Mouse (Mus musculus) kidney, embryonic 16.5 days (tissue): ENCODE data around the gene Cars. TPM values are rescaled to one million over a fixed set of nuclear protein-coding genes. Genes with fewer than 3 reads are reported as not detected.
A peak's percentile ranks its signal among the peaks of the same experiment; 100 is the strongest.
"Not testable (repeated sequence)": the region's sequence is repeated elsewhere in the genome, so short reads cannot be mapped to it uniquely, and the experiment has no call there.

ENCODE experiments used
- ATAC-seq: fragments of 200-750 bp; cut with Nextera tagmentation; 2 replicates; pipeline ENCODE4 v1.8.0; 2017; ENCODE audit warnings: moderate TSS enrichment; ENCODE audit not compliant: low FRiP score, low TSS enrichment
- H3K27ac ChIP-seq: fragments of 300-500 bp; sonication (generic); 2 replicates; pipeline ENCODE4 v1.5.1; 2014; ENCODE audit warnings: low read length
- H3K27me3 ChIP-seq: fragments of 300-500 bp; sonication (generic); 2 replicates; pipeline ENCODE4 v1.6.1; 2014; ENCODE audit warnings: low read length, control low read depth, mixed read lengths; ENCODE audit not compliant: insufficient read depth
- H3K36me3 ChIP-seq: fragments of 300-500 bp; sonication (generic); 2 replicates; pipeline ENCODE4 v1.6.1; 2014; ENCODE audit warnings: low read length, control low read depth, mixed read lengths; ENCODE audit not compliant: insufficient read depth
- H3K4me1 ChIP-seq: fragments of 300-500 bp; sonication (generic); 2 replicates; pipeline ENCODE4 v1.6.1; 2014; ENCODE audit warnings: low read length, control low read depth, mixed read lengths; ENCODE audit not compliant: insufficient read depth
- H3K4me2 ChIP-seq: fragments of 300-500 bp; sonication (generic); replicated peaks from 2 replicates; pipeline ENCODE4 v1.6.1; 2014; ENCODE audit warnings: low read depth, low read length
- H3K4me3 ChIP-seq: fragments of 300-500 bp; sonication (generic); 2 replicates; pipeline ENCODE4 v1.5.1; 2014; ENCODE audit warnings: mild to moderate bottlenecking, low read length
- H3K9ac ChIP-seq: fragments of 300-500 bp; sonication (generic); replicated peaks from 2 replicates; pipeline ENCODE4 v1.6.1; 2014; ENCODE audit warnings: low read length
- H3K9me3 ChIP-seq: fragments of 300-500 bp; sonication (generic); 2 replicates; pipeline ENCODE4 v1.6.1; 2016; ENCODE audit warnings: low read length, control low read depth
- WGBS: fragments of 180-500 bp; shearing (Covaris S2); extraction: QIAGEN DNeasy Blood & Tissue Kit; methylation state at CpG from one replicate; pipeline ENCODE4 v1.1.7; 2014; 5-methylcytosine and 5-hydroxymethylcytosine counted together
- polyA plus RNA-seq: library from polyadenylated mRNA; unstranded; fragments of >200 nt; fragmentation: Nextera tagmentation; extraction: Ambion mirVana; gene quantifications from 2 replicates; pipeline ENCODE4 v1.2.1, GENCODE M21; 2015

Cars gene
- polyA plus RNA-seq, result 72.3 and 74.2 TPM in 2 replicates

DNA sequence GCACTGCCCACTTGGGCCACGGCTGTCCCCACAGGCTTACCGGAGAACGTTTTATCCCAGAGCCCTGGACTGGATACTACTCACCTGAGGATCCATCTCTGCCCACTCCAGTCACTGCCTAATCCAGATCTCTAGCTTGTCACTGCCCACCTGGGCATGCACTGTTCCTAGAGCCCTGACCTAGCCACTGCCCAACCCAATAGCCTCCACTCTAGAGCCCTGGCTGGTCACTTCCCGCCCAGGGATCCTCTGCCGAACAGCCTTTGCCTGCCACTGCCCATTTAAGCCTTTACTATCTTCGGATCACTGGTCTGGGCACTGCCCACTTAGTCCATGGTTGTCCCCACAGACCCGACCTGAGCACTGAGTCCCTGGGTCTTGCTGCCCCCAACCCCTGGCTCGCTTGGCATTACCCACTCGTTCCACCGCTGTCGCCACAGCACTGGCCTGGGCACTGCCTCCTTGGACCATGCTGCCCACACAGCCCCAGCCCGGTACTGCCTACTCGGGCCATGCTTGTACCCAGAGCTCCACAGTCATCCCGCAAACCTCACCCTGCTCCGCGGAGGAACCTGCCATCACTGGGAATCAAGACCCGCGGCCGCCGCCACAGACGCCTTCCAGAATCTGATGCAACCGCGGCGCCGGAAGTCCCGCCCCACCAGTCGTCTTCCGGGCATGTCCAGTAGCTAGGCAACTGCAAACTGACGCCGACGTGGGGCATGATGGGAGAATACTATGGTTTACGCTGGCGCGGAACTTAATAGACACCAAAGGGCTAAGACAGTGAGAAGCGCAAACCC lies at the start of gene Cars:
Gene Cars, minus strand, starts transcription at position 663 of the 803 bp plus-strand sequence.
- 2% methylated on average over 35 of the region's 35 CpGs for WGBS
- no peaks in the 10 kb centered on the region for H3K9me3 ChIP-seq
- no peaks in the 10 kb centered on the region for H3K27me3 ChIP-seq
- peak within 1 kb of the TSS; percentile 87 for H3K9ac ChIP-seq
- 0 out of 2 replicates have a peak, but pooled peaks cover 4% of the 10 kb centered on the region for H3K36me3 ChIP-seq
- peaks cover 12% of the 10 kb centered on the region for H3K4me1 ChIP-seq
- H3K4me3 ChIP-seq, result peak within 1 kb of the TSS; percentile 97
- ATAC-seq, result peak; percentile 99
- peak within 1 kb of the TSS; percentile 58 for H3K27ac ChIP-seq
- H3K4me2 ChIP-seq, result peak within 1 kb of the TSS; percentile 92

- no peaks in the 10 kb centered on the region for H3K36me3 ChIP-seq
- ATAC-seq, result peak; percentile 99
- H3K4me1 ChIP-seq, result no peaks in the 10 kb centered on the region; the same call in 1 of the 2 replicates
- H3K4me3 ChIP-seq, result peak within 1 kb of the TSS; percentile 65
- H3K27me3 ChIP-seq, result no peaks in the 10 kb centered on the region
- H3K9ac ChIP-seq, result peak within 1 kb of the TSS; percentile 72
- 2% methylated on average over 39 of the region's 39 CpGs for WGBS
- peaks cover 5% of the 10 kb centered on the region for H3K9me3 ChIP-seq
- peak within 1 kb of the TSS; percentile 73 for H3K4me2 ChIP-seq
- H3K27ac ChIP-seq, result no peak within 1 kb of the TSS
These were observed 49.3 kb upstream of the Cars start, which contains the start of gene Tnfrsf22 for GRCm38 (mm10) chr7:143649034-143649768. Tnfrsf22 (minus strand) TSS chr7:143649661.

DNA sequence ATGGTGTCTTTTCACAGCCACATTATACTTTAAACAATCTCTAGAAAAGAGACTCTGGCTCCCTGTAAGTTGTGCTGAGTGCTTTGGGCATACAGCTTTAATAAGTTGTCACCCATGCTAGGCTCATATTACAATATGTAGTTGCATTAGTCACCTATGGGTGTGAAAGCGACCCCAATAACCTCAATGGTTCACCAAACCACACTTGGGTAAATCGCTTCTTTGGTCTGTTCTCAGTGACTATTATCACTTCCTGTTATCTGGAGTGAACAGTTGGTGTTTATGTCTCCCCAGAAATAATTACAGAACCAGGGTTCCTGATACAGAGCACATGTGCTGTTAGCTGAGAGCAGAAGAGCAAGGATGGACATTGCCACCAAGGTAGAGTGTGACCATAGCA lies 44.1 kb upstream of the Cars start:
- not testable (repeated sequence) for H3K4me2 ChIP-seq, ATAC-seq, H3K9ac ChIP-seq, H3K27me3 ChIP-seq, H3K4me3 ChIP-seq, H3K36me3 ChIP-seq, H3K4me1 ChIP-seq, H3K27ac ChIP-seq, H3K9me3 ChIP-seq
- 91% methylated on average over 2 of the region's 2 CpGs for WGBS

GRCm38 (mm10) chr7:143636674-143637073 lies 36.8 kb upstream of the Cars start:
- no peaks in the 10 kb centered on the region for H3K4me1 ChIP-seq
- H3K36me3 ChIP-seq, result no peaks in the 10 kb centered on the region
- H3K9me3 ChIP-seq, result 0 out of 2 replicates have a peak, but pooled peaks cover 5% of the 10 kb centered on the region
- ATAC-seq, result no peak
- 89% methylated on average over 1 of the region's 1 CpGs for WGBS
- no peak overlapping the region for H3K9ac ChIP-seq
- no peaks in the 10 kb centered on the region for H3K27me3 ChIP-seq
- no peak overlapping the region for H3K4me3 ChIP-seq
- no peak overlapping the region for H3K4me2 ChIP-seq
- H3K27ac ChIP-seq, result no peak overlapping the region

DNA sequence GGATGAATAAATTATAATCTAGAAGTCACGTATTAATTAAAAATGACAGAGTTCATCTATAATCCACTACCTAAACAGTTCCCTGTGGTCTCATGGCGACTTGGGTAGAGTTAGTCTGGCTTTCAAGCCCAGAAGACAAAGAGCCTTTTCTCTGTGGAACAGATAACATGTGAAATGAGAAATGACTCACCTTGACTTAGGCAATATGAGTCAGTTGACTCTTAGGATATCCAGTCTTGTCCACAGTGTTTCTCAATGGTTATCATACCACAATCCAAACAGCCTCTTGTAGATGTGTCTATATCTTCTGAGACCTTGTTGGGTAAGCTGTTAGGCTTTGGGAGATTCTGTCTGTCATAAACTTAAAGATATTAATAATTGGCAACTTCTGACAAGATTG lies 31.6 kb upstream of the Cars start:
- H3K9me3 ChIP-seq, result 0 out of 2 replicates have a peak, but pooled peaks cover 5% of the 10 kb centered on the region
- no peak overlapping the region for H3K27ac ChIP-seq
- no peak overlapping the region for H3K4me3 ChIP-seq
- no peaks in the 10 kb centered on the region for H3K4me1 ChIP-seq
- 71% methylated on average over 2 of the region's 2 CpGs for WGBS
- no peak overlapping the region for H3K9ac ChIP-seq
- no peak for ATAC-seq
- H3K27me3 ChIP-seq, result no peaks in the 10 kb centered on the region
- H3K36me3 ChIP-seq, result no peaks in the 10 kb centered on the region
- no peak overlapping the region for H3K4me2 ChIP-seq

- Histone ChIP-seq H3K9me3 (0 out of 2 replicates have a peak, but pooled peaks cover 5% of the 10 kb centered on the region), H3K4me1 (no peaks in the 10 kb centered on the region), H3K4me3 (no peak overlapping the region), H3K27me3 (no peaks in the 10 kb centered on the region), H3K9ac (no peak overlapping the region), H3K4me2 (no peak overlapping the region), H3K36me3 (no peaks in the 10 kb centered on the region), H3K27ac (no peak overlapping the region)
- 32% methylated on average over 1 of the region's 1 CpGs for WGBS
- no peak for ATAC-seq
These were observed 29.6 kb upstream of the Cars start for GRCm38 (mm10) chr7:143629501-143629900.

DNA sequence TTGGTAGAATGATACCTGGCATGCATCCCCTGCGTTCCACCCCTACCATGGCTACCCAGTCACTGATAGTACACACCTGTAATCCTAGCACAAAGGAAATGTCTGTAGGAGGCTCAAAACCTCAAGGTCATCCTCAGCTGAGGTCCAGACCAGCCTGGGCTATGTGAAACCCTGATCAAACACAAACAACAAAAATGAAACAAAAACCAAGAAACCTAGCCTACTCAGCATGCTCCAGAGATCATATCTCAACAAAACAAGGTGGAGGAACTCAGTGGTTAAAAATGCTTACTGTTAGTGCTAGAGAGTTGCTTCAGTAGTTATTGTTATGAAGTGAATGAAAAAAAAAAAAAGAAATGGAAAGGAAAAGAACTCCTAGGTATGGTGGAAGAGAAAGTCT lies 28.6 kb upstream of the Cars start, which contains the start of gene Tnfrsf26:
Gene Tnfrsf26, minus strand, starts transcription at position 183 of the 400 bp plus-strand sequence.
- 0 out of 2 replicates have a peak, but pooled peaks cover 5% of the 10 kb centered on the region for H3K9me3 ChIP-seq
- no peak for ATAC-seq
- WGBS, result 88% methylated on average over 1 of the region's 1 CpGs
- H3K4me1 ChIP-seq, result no peaks in the 10 kb centered on the region
- no peak within 1 kb of the TSS for H3K9ac ChIP-seq
- H3K36me3 ChIP-seq, result no peaks in the 10 kb centered on the region
- no peak within 1 kb of the TSS; the same call in 1 of the 2 replicates for H3K4me2 ChIP-seq
- H3K4me3 ChIP-seq, result no peak within 1 kb of the TSS
- no peaks in the 10 kb centered on the region for H3K27me3 ChIP-seq
- H3K27ac ChIP-seq, result no peak within 1 kb of the TSS

DNA sequence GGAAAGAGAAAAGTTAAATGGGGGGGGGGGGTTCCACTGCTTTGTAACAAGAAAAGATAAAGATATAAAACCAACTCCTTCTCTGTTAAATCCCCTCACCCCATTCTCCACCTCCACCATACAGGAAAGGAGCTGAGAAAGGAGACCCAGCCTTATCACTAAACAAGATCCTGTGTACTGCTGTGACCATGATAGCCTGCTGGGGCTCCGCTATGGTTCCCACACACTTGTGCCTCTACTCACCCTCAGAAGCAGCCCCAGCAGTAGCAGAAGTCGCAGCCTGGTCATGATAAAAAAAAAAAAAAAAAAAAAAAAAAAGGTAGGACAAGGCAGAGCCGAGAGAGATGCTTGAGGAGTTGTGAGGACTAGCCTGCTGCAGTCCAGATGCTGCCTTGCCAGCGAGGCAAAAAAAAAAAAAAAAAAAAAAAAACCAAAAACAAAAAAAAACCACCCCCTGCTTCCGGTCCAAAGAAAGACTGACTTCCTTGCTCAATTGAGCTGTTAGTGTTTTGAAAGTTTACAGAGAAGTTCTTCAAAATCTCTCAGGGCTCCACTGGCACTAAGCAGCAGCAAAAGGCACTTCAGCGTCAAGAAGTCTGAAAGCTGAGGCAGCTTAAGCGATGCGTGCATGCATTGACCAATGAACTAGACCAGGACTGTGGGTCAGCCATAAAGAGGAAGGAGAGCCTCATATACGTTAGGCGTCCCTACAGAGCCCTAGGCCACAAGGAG lies 27.8 kb upstream of the Cars start:
- H3K36me3 ChIP-seq, result no peaks in the 10 kb centered on the region
- no peaks in the 10 kb centered on the region for H3K27me3 ChIP-seq
- no peak overlapping the region for H3K9ac ChIP-seq
- no peaks in the 10 kb centered on the region for H3K9me3 ChIP-seq
- H3K27ac ChIP-seq, result no peak overlapping the region
- H3K4me3 ChIP-seq, result no peak overlapping the region
- ATAC-seq, result no peak
- H3K4me2 ChIP-seq, result no peak overlapping the region; the same call in 1 of the 2 replicates
- WGBS, result 54% methylated on average over 10 of the region's 10 CpGs
- no peaks in the 10 kb centered on the region for H3K4me1 ChIP-seq

- H3K9me3 ChIP-seq, result no peaks in the 10 kb centered on the region
- no peak overlapping the region for H3K4me3 ChIP-seq
- H3K4me1 ChIP-seq, result no peaks in the 10 kb centered on the region
- H3K27ac ChIP-seq, result no peak overlapping the region
- no peaks in the 10 kb centered on the region for H3K36me3 ChIP-seq
- 65% methylated on average over 2 of the region's 2 CpGs for WGBS
- H3K9ac ChIP-seq, result no peak overlapping the region
- ATAC-seq, result no peak
- H3K4me2 ChIP-seq, result no peak overlapping the region
- H3K27me3 ChIP-seq, result no peaks in the 10 kb centered on the region
These were observed 26.3 kb upstream of the Cars start for GRCm38 (mm10) chr7:143626178-143626577.
